Mouse (Mus musculus): ENCODE measurements around the gene Phb.

- TF ChIP-seq CTCF (IDR thresholded peaks at IDR 0.05; ENCODE audit: borderline replicate concordance, insufficient read depth, low read depth, low read length): no peak
- TF ChIP-seq POLR2A (IDR thresholded peaks at IDR 0.05; ENCODE audit: borderline replicate concordance, insufficient read depth, low read length): no peak
These were observed 9.6 kb downstream of the Phb start for GRCm38 (mm10) chr11:95676307-95676706.
